Mouse (Mus musculus) limb, embryonic 15.5 days (tissue): ENCODE data around the gene Rbm43. TPM values are rescaled to one million over a fixed set of nuclear protein-coding genes. Genes with fewer than 3 reads are reported as not detected.

Experiments used
- ATAC-seq: fragments of 200-750 bp; cut with Nextera tagmentation; 2 replicates; pipeline ENCODE4 v1.8.0; 2017; ENCODE audit warnings: low read depth, moderate TSS enrichment; ENCODE audit not compliant: insufficient number of reproducible peaks, low FRiP score, low TSS enrichment
- H3K27ac ChIP-seq: fragments of 300-500 bp; sonication (generic); 2 replicates; pipeline ENCODE4 v1.5.1; 2015; ENCODE audit warnings: moderate library complexity, mild to moderate bottlenecking, inconsistent platforms
- H3K27me3 ChIP-seq: fragments of 300-500 bp; sonication (generic); 2 replicates; pipeline ENCODE4 v1.6.1; 2015; ENCODE audit warnings: inconsistent platforms
- H3K36me3 ChIP-seq: fragments of 300-500 bp; sonication (generic); 2 replicates; pipeline ENCODE4 v1.6.1; 2015; ENCODE audit warnings: inconsistent platforms
- H3K4me1 ChIP-seq: fragments of 300-500 bp; sonication (generic); 2 replicates; pipeline ENCODE4 v1.6.1; 2015; ENCODE audit warnings: inconsistent platforms
- H3K4me2 ChIP-seq: fragments of 300-500 bp; sonication (generic); 2 replicates; pipeline ENCODE4 v1.6.1; 2015; ENCODE audit warnings: mild to moderate bottlenecking, inconsistent platforms
- H3K4me3 ChIP-seq: fragments of 300-500 bp; sonication (generic); 2 replicates; pipeline ENCODE4 v1.5.1; 2015; ENCODE audit warnings: mild to moderate bottlenecking, inconsistent platforms
- H3K9ac ChIP-seq: fragments of 300-500 bp; sonication (generic); 2 replicates; pipeline ENCODE4 v1.6.1; 2015; ENCODE audit warnings: inconsistent platforms
- H3K9me3 ChIP-seq: fragments of 300-500 bp; sonication (generic); 2 replicates; pipeline ENCODE4 v1.6.1; 2016; ENCODE audit warnings: inconsistent platforms
- WGBS: fragments of 180-500 bp; shearing (Covaris S2); methylation state at CpG from one replicate; pipeline ENCODE4 v1.1.7; 2015; 5-methylcytosine and 5-hydroxymethylcytosine counted together
- polyA plus RNA-seq: library from polyadenylated mRNA; unstranded; fragments of >200 nt; fragmentation: Nextera tagmentation; extraction: Ambion mirVana; gene quantifications from 2 replicates; pipeline ENCODE4 v1.2.1, GENCODE M21; 2015

The Rbm43 gene
- polyA plus RNA-seq, 1 experiment from 2014 or later = 17.6 TPM

GRCm38 (mm10) chr2:51945812-51946211 lies 10.8 kb upstream of the Rbm43 start:
- no peak overlapping the region for H3K9ac ChIP-seq
- H3K27ac ChIP-seq = no peak overlapping the region
- no peaks in the 10 kb centered on the region for H3K36me3 ChIP-seq
- no peak overlapping the region for H3K4me2 ChIP-seq
- H3K4me1 ChIP-seq = no peaks in the 10 kb centered on the region
- no peaks in the 10 kb centered on the region for H3K27me3 ChIP-seq
- no peaks in the 10 kb centered on the region for H3K9me3 ChIP-seq
- ATAC-seq = no peak
- no peak overlapping the region for H3K4me3 ChIP-seq
- WGBS = 64% methylated on average over 2 of the region's 2 CpGs

GRCm38 (mm10) chr2:51941832-51942231 lies 6.9 kb upstream of the Rbm43 start:
- Histone ChIP-seq H3K36me3 (no peaks in the 10 kb centered on the region), H3K9me3 (no peaks in the 10 kb centered on the region), H3K27me3 (no peaks in the 10 kb centered on the region), H3K4me2 (no peak overlapping the region), H3K4me3 (no peak overlapping the region), H3K9ac (no peak overlapping the region), H3K4me1 (no peaks in the 10 kb centered on the region), H3K27ac (no peak overlapping the region)
- no peak for ATAC-seq
- 81% methylated on average over 7 of the region's 7 CpGs for WGBS

- no peak for ATAC-seq
- Histone ChIP-seq H3K4me2 (no peak overlapping the region), H3K27ac (no peak overlapping the region), H3K4me1 (peaks cover 12% of the 10 kb centered on the region; the same call in 1 of the 2 replicates), H3K27me3 (no peaks in the 10 kb centered on the region), H3K9ac (no peak overlapping the region), H3K9me3 (no peaks in the 10 kb centered on the region), H3K36me3 (no peaks in the 10 kb centered on the region), H3K4me3 (no peak overlapping the region)
- 61% methylated on average over 2 of the region's 3 CpGs for WGBS
These were observed 3.8 kb upstream of the Rbm43 start for GRCm38 (mm10) chr2:51938750-51939149.

- H3K4me1 ChIP-seq = peaks cover 12% of the 10 kb centered on the region; the same call in 1 of the 2 replicates
- 70% methylated on average over 6 of the region's 6 CpGs for WGBS
- no peak overlapping the region for H3K9ac ChIP-seq
- ATAC-seq = no peak
- no peaks in the 10 kb centered on the region for H3K9me3 ChIP-seq
- H3K4me3 ChIP-seq = no peak overlapping the region
- H3K27ac ChIP-seq = no peak overlapping the region
- no peaks in the 10 kb centered on the region for H3K27me3 ChIP-seq
- no peak overlapping the region for H3K4me2 ChIP-seq
- no peaks in the 10 kb centered on the region for H3K36me3 ChIP-seq
These were observed 2.0 kb upstream of the Rbm43 start for GRCm38 (mm10) chr2:51937004-51937403.

GRCm38 (mm10) chr2:51936585-51936984 lies 1.6 kb upstream of the Rbm43 start:
- no peak overlapping the region for H3K27ac ChIP-seq
- no peaks in the 10 kb centered on the region for H3K27me3 ChIP-seq
- H3K9ac ChIP-seq = no peak overlapping the region
- no peak for ATAC-seq
- no peaks in the 10 kb centered on the region for H3K9me3 ChIP-seq
- H3K4me2 ChIP-seq = no peak overlapping the region
- H3K4me1 ChIP-seq = peaks cover 12% of the 10 kb centered on the region; the same call in 1 of the 2 replicates
- WGBS = 78% methylated on average over 3 of the region's 3 CpGs
- H3K36me3 ChIP-seq = no peaks in the 10 kb centered on the region
- no peak overlapping the region for H3K4me3 ChIP-seq

GRCm38 (mm10) chr2:51935921-51936320 lies 958 bp upstream of the Rbm43 start:
- peaks cover 12% of the 10 kb centered on the region; the same call in 1 of the 2 replicates for H3K4me1 ChIP-seq
- H3K27ac ChIP-seq = no peak overlapping the region
- H3K4me2 ChIP-seq = 0 out of 2 replicates have a peak overlapping the region, but pooled peaks have one; percentile 80
- WGBS = 94% methylated on average over 7 of the region's 7 CpGs
- no peak overlapping the region for H3K9ac ChIP-seq
- no peaks in the 10 kb centered on the region for H3K9me3 ChIP-seq
- no peak overlapping the region for H3K4me3 ChIP-seq
- H3K27me3 ChIP-seq = no peaks in the 10 kb centered on the region
- no peak for ATAC-seq
- H3K36me3 ChIP-seq = no peaks in the 10 kb centered on the region

- Histone ChIP-seq H3K9me3 (no peaks in the 10 kb centered on the region), H3K27ac (no peak overlapping the region; the same call in 1 of the 2 replicates), H3K27me3 (no peaks in the 10 kb centered on the region), H3K4me1 (peaks cover 12% of the 10 kb centered on the region; the same call in 1 of the 2 replicates), H3K36me3 (peaks cover 8% of the 10 kb centered on the region; the same call in 1 of the 2 replicates), H3K4me3 (peak overlapping the region; percentile 60), H3K4me2 (peak overlapping the region; percentile 80), H3K9ac (no peak overlapping the region)
- 34% methylated on average over 11 of the region's 12 CpGs for WGBS
- ATAC-seq = no peak
These were observed 1.4 kb downstream of the Rbm43 start for GRCm38 (mm10) chr2:51933341-51934134.

- 87% methylated on average over 7 of the region's 7 CpGs for WGBS
- H3K9me3 ChIP-seq = no peaks in the 10 kb centered on the region
- no peak for ATAC-seq
- H3K27ac ChIP-seq = no peak overlapping the region
- H3K4me1 ChIP-seq = peaks cover 12% of the 10 kb centered on the region; the same call in 1 of the 2 replicates
- no peak overlapping the region for H3K9ac ChIP-seq
- H3K27me3 ChIP-seq = no peaks in the 10 kb centered on the region
- H3K36me3 ChIP-seq = peaks cover 12% of the 10 kb centered on the region; the same call in 1 of the 2 replicates
- H3K4me2 ChIP-seq = no peak overlapping the region
- H3K4me3 ChIP-seq = no peak overlapping the region
These were observed 3.7 kb downstream of the Rbm43 start for GRCm38 (mm10) chr2:51931241-51931640.

- Histone ChIP-seq H3K36me3 (no peaks in the 10 kb centered on the region), H3K4me3 (no peak overlapping the region), H3K4me1 (peaks cover 12% of the 10 kb centered on the region), H3K27me3 (no peaks in the 10 kb centered on the region), H3K27ac (no peak overlapping the region), H3K9ac (no peak overlapping the region), H3K4me2 (no peak overlapping the region), H3K9me3 (no peaks in the 10 kb centered on the region)
- ATAC-seq = peak; percentile 76; the same call in 1 of the 2 replicates
- 14% methylated on average over 5 of the region's 5 CpGs for WGBS
These were observed 19.9 kb downstream of the Rbm43 start for GRCm38 (mm10) chr2:51914944-51915680.

- Histone ChIP-seq H3K9ac (no peak overlapping the region), H3K4me2 (no peak overlapping the region), H3K4me1 (peaks cover 12% of the 10 kb centered on the region), H3K27ac (no peak overlapping the region), H3K4me3 (no peak overlapping the region), H3K36me3 (no peaks in the 10 kb centered on the region), H3K9me3 (no peaks in the 10 kb centered on the region), H3K27me3 (no peaks in the 10 kb centered on the region)
- ATAC-seq = peak; percentile 35; the same call in 1 of the 2 replicates
- WGBS = 46% methylated on average over 7 of the region's 7 CpGs
These were observed 20.4 kb downstream of the Rbm43 start for GRCm38 (mm10) chr2:51914532-51914931.

- H3K27ac ChIP-seq = peak overlapping the region; percentile 51
These were observed 22.2 kb downstream of the Rbm43 start for GRCm38 (mm10) chr2:51912740-51913139.

GRCm38 (mm10) chr2:51911864-51912263 lies 23.1 kb downstream of the Rbm43 start:
- peak overlapping the region; percentile 51; the same call in 1 of the 2 replicates for H3K27ac ChIP-seq
- H3K4me2 ChIP-seq = no peak overlapping the region
- H3K4me1 ChIP-seq = peaks cover 15% of the 10 kb centered on the region
- WGBS = 53% methylated on average over 2 of the region's 2 CpGs
- no peak overlapping the region for H3K9ac ChIP-seq
- no peaks in the 10 kb centered on the region for H3K27me3 ChIP-seq
- ATAC-seq = no peak
- no peaks in the 10 kb centered on the region for H3K9me3 ChIP-seq
- no peaks in the 10 kb centered on the region for H3K36me3 ChIP-seq
- H3K4me3 ChIP-seq = no peak overlapping the region

More at GRCm38 (mm10) chr2:51912740-51913139, 22.2 kb downstream of the Rbm43 start:
- no peaks in the 10 kb centered on the region for H3K36me3 ChIP-seq
- no peak overlapping the region for H3K4me2 ChIP-seq
- no peaks in the 10 kb centered on the region for H3K27me3 ChIP-seq
- H3K9me3 ChIP-seq = no peaks in the 10 kb centered on the region
- ATAC-seq = no peak
- no peak overlapping the region for H3K4me3 ChIP-seq
- no peak overlapping the region for H3K9ac ChIP-seq
- 13% methylated on average over 6 of the region's 6 CpGs for WGBS
- peaks cover 15% of the 10 kb centered on the region for H3K4me1 ChIP-seq
